Mouse (Mus musculus) cerebellum, adult 9-11 months (tissue): Measurements from ENCODE around the gene Tff2.

Source experiments
- DNase-seq: peaks from one replicate; pipeline ENCODE4 v3.0.0; 2022

Gene Tff2

GRCm38 (mm10) chr17:31144040-31145037, at the start of gene Tff2:
Gene Tff2 (minus strand): TSS chr17:31144282.
- DNase-seq, result no peak

DNA sequence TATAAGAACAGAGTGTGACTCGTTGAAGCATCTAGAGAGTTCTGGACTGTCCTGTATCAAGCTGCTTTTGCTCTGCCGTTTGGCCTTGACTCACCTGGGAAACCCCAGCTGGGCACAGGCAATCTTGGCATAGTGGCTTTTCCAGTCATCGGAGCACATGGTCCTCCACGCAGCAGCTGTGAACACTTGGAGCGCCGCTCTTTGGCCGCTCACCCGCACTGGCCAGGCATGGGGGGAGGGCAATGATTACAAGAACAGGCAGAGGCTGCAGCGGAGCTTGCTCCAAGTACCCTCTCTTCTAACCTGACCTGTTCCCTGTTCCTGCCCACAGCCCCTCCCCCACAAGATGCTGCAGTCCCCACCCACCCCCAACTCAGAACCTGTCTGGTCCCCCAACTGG, 49.3 kb upstream of the Tff2 start:
- no peak for DNase-seq

DNA sequence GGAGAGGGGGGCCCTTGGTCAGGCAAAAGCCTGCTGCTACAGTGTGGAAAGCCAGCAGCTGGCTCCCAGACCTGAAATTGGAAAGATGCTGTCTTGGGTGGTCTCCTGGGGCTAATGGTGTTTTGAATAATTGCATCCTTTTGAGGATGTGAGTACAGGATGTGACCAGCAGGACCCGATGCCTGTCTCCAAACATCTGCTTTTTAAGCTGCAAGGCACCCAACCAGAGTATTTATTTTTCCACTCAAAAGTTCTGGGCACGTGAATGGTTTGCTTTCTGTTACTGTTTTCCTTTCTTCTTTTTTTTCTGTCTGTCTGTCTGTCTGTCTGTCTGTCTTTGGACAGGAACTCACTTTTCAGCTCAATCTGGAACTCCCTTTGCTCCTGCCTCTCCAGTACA, 48.6 kb upstream of the Tff2 start:
- DNase-seq, result no peak

GRCm38 (mm10) chr17:31191825-31192224, 47.7 kb upstream of the Tff2 start:
- DNase-seq, result no peak

DNA sequence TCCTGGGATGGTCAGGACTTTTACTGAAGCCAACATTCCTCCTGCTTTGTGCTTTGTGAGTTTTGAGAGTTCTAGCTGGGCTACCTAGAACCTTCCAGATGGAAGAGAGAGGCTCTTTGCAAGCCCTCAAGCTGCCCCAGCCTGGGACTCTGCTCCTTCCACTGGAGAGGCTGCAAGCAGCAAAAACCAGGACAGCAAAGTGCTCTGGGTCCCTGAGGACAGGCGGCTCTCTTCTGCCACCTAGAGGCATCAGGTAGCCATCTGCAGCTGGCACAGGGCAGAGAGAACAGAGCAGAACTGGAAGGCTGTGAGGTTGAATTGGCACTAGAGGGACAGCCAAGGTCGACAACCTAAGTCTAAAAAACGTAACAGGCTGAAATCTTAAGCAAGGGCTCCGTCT, 43.3 kb upstream of the Tff2 start:
- DNase-seq, result peak; percentile 85

DNA sequence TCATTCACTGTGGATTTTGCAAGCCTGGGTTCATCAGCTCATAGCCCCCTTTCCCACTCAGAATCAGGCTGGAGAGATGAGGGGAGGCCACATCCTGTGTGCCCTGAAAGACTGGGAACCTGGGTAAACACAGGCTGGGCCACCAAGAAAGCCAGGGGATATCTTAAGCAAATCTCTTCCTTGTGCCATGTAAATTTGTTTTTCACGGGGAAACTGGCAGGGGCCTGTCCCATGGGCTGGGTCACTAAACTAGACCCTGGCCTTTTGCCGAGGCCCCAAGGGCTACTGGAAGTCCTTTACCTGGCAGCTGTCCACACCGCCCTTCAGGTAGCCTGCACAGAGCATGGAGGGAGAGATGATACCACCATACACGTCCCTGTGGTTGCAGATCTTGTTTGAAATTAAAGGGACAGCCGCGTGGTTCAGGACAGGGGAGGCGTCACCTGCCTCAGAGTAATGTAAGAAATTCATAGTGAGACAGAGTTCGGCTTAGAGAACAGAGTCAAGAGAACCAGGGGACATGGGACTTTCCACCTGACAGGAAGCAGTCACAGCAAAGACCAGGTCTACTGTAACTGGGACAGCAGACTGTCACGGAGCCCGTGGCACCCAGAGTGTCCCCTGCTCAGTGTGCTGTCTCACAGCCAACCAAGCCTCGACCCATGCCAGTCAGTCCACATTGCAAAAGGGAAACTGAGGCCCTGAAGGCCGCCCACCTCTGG, 40.3 kb upstream of the Tff2 start:
- DNase-seq, result peak; percentile 17

GRCm38 (mm10) chr17:31183180-31183974, 39.3 kb upstream of the Tff2 start:
- peak; percentile 57 for DNase-seq

DNA sequence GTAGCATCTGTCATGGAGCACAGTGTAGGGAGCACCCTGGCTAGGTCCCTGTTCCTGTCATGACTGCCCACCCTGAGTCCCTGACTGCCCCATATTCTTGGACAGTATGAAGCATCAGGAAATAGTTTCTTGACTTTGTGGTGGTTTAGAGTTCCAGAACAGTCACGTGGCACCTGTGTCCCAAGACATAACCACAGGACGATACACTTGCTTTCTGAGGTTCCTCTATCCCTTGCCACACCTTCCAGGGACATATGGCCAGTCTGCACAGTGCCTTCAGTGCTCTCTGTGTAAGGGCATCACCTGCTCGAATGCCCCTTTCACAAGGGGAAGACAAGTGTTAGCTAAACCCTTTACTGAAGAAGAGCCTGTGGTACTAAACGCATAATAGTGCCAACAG, 37.4 kb upstream of the Tff2 start:
- DNase-seq, result no peak

DNA sequence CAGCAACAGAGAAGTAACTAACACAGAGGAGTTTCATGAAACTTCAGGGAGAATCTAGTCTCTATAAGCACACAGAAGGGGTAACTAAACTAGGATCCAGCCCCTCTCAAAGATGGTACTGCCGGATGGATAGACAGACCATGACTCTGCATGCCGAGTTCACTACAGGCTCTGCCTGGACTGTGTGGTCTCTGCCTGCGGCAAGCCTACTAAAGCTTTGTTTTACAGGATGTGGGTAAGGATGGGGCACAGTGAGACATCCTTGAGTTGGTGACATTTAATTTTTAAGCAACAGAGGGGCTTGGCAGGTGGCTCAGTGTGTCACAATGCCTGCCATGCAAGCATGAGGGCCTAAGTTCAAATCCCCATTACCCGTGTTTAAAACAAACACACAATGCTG, 32.2 kb upstream of the Tff2 start:
- no peak for DNase-seq

DNA sequence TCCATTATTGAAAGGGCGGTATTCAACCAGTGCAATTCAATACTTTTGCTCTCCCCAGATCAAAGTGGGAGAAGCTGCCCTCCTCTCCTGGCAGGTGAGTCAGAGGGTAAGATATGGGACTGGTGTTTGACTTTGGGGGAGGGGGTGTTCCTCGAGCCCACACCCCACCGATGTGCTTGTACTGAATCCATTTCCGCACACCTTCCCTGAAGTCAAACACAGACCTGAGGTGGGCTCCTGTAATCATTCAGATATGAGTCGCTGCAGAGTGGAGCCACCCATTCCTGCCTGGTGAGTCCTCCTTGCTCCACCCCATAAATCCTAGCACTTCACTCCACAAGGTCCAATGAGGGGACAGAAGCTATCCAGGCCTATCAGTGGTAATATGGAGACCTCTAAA, 25.7 kb upstream of the Tff2 start:
- DNase-seq, result no peak

- no peak for DNase-seq
Observed at GRCm38 (mm10) chr17:31165127-31165526, 21.0 kb upstream of the Tff2 start, which contains the start of gene Tff1. Gene Tff1 (minus strand): TSS chr17:31165277.

DNA sequence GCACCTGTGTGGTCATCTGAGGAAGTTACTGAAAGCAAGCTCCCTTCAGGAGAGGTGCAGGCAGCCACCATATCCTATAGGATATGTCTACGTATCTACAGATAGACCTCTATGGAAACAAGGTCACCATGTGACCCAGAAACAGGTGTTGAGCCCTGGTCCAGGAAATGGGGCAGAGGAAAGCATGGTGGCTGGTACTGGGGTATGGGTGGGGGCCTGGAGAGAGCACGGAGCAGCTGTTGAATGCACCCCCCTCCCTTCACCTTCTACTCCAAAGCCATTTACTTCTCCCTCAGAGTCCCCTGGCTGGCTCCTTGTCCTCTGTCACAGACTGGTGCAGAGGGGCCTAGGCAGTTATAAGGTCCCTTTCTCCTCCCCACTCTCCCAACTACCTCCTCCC, 19.7 kb upstream of the Tff2 start:
- no peak for DNase-seq

DNA sequence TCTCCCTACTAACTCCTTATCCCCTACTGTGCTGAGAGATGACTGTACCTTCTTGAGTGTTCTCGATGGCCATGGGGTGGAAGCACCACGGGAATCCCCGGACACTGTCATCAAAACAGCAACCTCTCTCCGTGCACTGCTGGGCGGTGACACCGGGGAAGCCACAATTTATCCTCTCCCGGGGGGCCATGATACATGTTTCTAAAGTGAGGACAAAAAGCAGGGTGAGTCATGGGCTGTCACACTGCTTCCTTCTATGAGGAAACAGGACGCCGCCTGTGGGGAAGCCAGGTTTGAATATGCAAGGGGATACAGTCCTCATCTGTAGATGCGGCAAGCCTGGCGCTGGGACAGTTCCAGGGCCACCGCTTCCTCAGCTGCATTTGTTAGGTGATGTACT, 18.5 kb upstream of the Tff2 start:
- no peak for DNase-seq

GRCm38 (mm10) chr17:31160291-31160690, 16.2 kb upstream of the Tff2 start:
- no peak for DNase-seq

DNA sequence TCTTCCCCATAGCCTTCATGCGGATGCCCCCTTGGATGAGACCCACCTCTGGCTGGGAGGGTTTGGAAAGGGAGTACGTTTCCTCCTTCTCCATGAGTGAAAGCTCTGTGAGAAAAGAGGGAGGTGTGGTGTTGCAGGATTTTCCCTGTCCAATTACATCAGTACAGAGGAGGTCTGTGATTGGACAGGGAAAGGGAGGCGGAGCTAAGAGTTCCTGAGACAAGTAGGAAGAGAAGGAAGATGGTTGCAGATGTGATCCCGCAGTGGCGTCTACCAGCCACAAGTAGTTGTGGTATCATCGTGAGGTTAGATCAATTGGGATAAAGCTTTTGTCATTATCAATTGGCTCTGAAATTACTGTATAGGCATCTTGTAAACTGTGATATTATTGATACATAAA, 13.8 kb upstream of the Tff2 start:
- DNase-seq, result no peak

- DNase-seq, result no peak
Observed at GRCm38 (mm10) chr17:31153785-31154184, 9.7 kb upstream of the Tff2 start.

DNA sequence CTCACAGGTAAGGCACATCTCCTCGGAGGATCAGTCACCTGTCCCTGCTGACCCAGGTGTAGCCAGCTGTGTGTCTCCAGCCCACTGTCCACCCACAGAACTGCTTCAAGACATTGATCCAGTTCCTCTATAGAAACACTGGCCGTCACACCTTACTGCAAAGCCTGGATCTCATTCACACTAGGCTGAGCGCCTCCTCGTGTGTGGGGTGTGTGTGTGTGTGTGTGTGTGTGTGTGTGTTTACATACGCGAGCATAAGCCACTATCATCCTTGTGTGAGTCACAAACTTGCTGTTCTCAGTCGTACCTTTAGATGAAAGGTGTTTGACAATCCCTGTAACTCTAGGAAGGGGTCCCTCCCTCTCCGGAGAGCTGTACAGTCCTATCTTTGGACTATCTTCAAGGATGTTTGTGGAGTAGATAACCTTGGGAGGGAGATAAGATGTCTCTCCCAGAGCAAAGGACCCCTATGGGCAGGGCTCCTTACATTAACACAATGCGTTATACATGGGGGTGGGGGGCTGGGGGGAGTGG, 9.0 kb upstream of the Tff2 start:
- DNase-seq, result no peak

DNA sequence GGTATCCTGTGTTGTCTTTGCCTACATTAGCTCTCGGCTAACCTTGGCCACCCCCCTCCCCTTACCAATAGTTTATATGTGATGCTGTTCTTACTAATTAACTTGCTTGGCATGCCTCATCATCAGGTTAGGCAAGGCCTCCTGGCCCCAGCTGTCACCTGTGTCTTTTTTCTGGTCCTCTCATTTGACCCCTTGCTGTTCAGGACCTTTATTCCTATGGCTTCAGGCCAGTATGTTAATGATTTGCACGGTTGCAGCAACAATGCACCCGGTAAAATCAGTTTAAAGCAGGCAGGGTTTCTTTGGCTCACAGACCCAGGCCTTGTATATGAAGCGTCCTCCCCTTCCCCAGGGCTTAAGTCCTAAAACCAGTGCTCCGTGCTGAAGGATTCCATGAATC, 8.4 kb upstream of the Tff2 start:
- DNase-seq, result no peak

DNA sequence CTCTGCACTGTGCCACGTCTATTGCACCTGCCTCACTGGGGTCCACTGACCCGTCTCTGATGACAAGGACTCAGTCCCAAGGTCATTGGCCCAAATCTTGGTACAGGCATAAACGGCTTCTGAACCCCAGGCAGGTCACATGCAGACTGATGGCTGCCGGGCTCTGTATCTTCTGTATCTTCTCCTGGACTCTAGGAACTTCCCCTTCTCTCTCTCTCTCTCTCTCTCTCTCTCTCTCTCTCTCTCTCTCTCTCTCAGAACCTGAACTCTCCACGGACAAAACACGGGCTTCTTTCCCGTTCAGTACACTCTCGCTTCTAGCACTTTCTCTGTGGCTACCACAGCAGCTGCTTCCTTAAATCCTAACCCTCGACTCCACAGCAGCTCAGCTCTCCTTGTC, 1.9 kb upstream of the Tff2 start:
- no peak for DNase-seq

DNA sequence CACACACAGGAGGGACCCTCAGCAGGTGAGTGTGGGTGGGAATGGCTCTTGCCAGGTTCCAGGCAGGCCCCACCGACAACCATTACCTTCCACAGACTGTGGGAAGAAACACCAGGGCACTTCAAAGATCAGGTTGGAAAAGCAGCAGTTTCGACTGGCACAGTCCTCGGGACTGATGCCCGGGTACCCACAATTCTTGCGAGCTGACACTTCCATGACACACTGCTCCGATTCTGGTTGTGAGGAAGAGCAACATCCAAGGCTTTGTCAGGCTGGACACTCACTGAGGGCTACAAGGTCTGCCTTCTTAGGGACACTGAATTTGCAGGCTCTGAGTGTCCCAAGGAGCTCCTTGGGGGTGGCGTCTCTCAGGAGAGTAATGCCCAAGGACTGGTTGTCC, 2.0 kb downstream of the Tff2 start:
- no peak for DNase-seq

GRCm38 (mm10) chr17:31138398-31138797, 5.7 kb downstream of the Tff2 start:
- peak; percentile 79 for DNase-seq

DNA sequence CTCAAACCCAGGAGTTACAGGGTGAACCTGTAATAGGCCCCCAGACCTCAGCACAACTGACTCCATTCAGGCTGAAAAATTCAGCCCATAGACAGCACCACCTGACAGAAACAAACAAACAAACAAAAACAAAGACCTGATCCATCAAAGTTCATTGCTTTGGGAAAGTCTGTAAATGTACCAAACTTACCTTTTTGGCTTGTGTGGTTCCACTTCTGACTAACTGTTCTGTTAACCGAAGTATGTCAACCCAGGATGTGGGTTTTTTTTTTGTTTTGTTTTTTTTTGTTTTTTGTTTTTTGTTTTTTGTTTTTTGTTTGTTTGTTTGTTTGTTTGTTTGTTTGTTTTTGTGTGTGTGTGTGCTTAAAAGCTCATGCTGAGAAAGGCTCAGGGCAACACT, 7.3 kb downstream of the Tff2 start:
- no peak for DNase-seq

DNA sequence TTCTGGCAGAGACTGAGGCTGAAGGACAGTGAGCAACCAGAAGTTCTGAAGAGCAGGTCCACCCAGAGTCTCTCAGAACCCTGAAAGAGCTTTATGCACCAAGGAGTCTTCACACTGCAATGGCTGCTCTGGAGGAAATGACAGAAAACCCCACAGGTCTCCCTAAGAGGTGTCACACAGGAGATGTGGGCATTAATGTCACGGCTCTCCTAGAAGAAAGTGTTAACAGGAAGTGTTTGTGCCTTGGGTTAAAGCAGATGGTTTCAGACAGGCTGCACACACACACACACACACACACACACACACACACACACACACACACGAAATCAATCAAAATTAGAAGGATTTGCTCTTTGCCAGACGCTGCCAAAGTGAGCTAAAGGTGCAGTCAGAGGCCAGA, 7.8 kb downstream of the Tff2 start:
- no peak for DNase-seq
